Mouse (Mus musculus) heart, postnatal 25 days (tissue): Measurements from ENCODE around the gene Nkd2. TPM values are rescaled to one million over a fixed set of nuclear protein-coding genes. Genes with fewer than 3 reads are reported as not detected.

ENCODE experiments used
- DNase-seq: peaks from one replicate; pipeline ENCODE4 v3.0.0; 2022; ENCODE audit warnings: low spot score
- intact Hi-C: fragments of 180-260 bp; cut with DNase I; formaldehyde crosslinking; loops from one replicate; pipeline ENCODE4 v1.15.1; 2025
- total RNA-seq, 2 experiments: library from RNA; stranded (reverse); gene quantifications; 2 replicates each; pipeline ENCODE4 v1.2.3; 2021

Gene Nkd2
- total RNA-seq, result 1 to 10 TPM; 1.2 TPM

DNA sequence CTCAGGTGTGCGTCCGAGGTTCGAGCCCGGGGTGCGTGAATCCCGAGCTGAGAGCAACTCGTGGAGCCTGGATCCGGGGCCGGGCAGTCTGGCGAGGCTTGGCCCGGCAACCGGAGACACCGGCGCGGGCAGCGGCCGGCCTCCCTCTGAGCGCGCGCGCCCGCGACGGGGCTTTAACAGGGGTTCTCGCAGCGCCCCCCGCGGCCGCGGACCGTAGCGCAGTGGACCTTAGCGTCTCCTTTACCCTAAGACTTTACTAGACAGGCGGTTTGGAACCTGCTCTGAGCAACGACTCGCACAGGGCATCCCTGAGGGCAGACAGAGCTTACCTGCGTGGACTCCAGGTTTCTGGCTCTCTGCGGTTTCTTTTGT lies at the start of gene Nkd2:
Gene Nkd2, minus strand, starts transcription at position 167 of the 372 bp plus-strand sequence.
- peak; percentile 55 for DNase-seq
- intact Hi-C loops, result no loop called here

DNA sequence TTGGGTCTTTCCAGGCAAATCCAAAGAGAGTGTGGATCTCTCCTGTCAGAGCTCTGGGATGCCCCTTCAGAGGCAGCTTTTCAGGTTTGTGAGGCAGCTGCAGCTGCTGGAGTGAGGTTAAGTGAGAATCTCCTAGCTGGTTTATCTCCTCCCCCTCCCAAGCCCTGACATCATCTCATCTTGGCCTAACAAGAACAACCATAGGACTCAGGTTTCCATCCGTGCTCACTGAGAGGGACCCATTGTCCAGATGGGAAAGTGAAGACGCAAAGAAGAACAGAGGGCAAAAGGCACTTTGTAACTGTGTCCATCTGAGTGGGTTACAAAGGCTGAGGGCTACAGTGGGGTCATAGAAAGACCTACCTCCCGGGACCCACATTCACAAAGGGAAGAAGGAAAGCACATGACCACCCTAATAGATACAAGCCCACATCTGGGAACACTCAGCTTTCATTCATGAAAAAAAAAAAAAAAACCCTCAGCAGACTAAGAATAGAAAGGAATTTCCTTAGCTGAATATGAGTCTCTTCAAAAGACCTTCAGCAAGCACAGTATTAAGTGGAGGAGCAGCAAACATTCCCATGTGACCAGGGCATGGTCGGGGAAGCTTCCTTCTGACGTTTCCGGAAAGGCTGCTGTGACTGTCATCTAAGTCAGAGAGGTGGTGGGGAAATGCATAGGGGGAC lies 45.2 kb upstream of the Nkd2 start:
- DNase-seq, result no peak
- intact Hi-C loops, result no loop called here

DNA sequence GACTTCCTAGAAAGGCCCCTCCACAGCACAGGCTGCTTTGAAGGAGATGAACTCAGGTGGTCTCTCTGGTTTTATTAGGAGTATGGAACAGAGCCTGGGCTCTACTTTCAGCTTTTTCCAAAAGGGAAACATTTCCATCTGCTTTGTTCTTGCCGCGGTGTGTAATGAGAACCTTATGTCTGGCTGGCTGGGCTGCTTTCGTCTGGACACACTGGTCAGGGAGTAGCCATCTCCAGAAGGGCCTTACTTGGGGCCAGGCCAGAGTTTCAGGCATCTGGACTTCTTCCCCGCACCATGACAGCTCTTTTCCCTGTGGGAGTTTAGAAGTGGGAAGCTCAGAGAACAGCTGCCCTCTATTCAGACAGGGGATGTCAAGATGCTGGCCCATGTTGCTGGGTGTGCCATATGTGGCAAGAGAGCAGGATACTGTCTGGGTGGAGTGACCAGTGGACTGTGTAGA lies 40.0 kb upstream of the Nkd2 start:
- intact Hi-C loops, result no loop called here
- DNase-seq, result peak; percentile 83

- intact Hi-C loops, result no loop called here
- no peak for DNase-seq
These were observed 39.2 kb upstream of the Nkd2 start for GRCm38 (mm10) chr13:73886601-73887000.

DNA sequence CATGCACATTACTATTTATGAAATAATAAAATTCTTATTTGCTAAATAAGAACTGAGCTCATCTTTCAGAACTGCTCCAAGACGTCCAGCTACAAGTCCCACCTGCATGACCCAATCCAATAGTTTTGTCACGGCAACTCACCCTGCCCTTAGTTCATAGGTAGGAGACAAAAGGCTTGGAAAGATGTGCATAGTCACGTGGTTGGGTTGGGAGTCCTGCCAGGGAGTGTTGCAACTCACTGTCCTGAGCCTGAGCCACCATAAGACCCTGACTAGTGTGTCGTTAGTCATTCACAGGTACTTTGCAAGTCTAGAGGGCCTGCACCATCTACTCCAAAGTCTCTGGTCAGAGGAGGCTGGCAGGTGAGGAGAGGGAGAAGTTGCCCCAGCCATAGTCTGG lies 38.6 kb upstream of the Nkd2 start:
- no peak for DNase-seq
- intact Hi-C loops, result no loop called here

DNA sequence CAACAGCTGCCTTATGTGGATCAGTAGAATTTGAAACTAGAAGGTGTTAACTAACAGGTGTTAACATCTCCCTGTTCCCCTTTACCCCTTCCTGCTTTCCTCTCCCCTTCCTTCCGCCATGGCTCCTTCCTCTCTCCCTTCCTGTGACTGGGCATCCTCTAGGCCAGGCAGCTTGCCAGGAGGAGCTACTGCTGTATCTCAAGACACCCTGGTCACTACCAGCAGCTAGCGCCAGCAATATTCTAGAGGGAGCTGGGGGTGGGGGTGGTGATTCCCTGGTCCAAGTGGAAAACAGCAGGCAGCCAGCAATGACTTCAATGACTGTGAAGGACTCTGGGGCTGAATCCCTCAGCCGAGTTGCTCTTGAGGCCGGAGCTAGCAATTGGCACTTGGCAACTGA lies 38.2 kb upstream of the Nkd2 start:
- no peak for DNase-seq
- intact Hi-C loops, result no loop called here

- no peak for DNase-seq
- intact Hi-C loops, result no loop called here
These were observed 33.9 kb upstream of the Nkd2 start for GRCm38 (mm10) chr13:73881347-73881746.

- DNase-seq, result no peak
- intact Hi-C loops, result no loop called here
These were observed 32.4 kb upstream of the Nkd2 start for GRCm38 (mm10) chr13:73879824-73880223.

DNA sequence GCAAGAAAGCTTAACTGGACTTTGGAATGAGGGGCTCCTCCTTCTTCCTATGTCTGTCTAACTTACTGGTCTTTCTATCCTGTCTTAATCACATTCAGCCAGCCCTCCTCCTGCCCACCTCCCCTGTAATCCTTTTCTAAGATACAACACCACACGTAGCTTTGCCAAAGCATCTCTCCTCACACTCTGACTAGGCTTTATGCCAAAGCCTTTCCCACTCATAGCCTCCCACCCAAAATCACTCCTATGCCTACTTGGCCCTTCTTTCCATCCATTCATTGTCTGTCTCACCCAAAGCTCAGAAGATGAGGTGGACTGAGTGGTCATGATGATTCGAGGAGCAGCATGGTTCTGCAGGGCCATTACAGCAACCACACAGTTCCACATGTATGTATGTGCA lies 24.7 kb upstream of the Nkd2 start:
- no peak for DNase-seq
- intact Hi-C loops, result no loop called here

GRCm38 (mm10) chr13:73846589-73847464 lies 604 bp downstream of the Nkd2 start:
- intact Hi-C loops, result no loop called here
- DNase-seq, result no peak

DNA sequence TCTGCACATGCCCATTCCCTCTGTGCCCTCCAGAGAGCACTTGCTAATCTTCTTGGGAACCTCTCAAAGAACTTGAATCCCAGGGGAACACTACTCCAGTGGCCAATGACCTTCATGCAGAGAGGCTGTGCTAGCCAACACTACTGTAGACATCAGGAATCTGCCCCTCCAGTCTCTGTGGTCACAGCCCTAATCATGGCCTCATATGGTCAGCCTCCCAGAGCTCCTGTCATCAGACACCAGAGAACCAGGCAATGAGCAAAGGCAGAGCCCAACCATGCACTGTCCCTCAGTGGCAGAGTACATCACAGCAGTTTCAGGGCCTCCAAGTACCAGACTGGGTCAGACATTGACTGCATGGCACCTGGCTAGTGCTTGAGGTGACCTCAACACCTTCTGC lies 4.7 kb downstream of the Nkd2 start:
- intact Hi-C loops, result no loop called here
- DNase-seq, result no peak

DNA sequence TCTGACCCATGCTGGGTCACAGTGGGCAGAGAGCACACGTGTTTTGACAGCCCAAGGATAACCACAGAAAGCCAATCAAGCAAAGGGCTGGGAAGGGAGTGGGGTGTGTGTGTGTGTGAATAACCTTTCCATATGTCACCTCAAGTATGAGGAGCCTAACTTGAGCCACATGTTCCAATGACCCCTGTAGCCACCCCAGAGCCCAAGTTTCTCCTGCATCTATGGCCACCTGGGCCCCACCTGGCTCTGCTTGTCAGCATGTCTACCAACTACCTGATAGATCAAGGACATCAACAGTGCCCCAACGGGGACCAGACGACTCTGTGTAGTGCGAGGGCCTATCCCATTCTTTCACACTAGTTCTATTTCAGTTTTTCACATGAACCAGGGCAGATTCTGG lies 7.7 kb downstream of the Nkd2 start:
- DNase-seq, result no peak
- intact Hi-C loops, result no loop called here

- intact Hi-C loops, result no loop called here
- no peak for DNase-seq
These were observed 8.3 kb downstream of the Nkd2 start for GRCm38 (mm10) chr13:73839137-73839548.

GRCm38 (mm10) chr13:73837708-73838107 lies 9.7 kb downstream of the Nkd2 start:
- intact Hi-C loops, result no loop called here
- no peak for DNase-seq

DNA sequence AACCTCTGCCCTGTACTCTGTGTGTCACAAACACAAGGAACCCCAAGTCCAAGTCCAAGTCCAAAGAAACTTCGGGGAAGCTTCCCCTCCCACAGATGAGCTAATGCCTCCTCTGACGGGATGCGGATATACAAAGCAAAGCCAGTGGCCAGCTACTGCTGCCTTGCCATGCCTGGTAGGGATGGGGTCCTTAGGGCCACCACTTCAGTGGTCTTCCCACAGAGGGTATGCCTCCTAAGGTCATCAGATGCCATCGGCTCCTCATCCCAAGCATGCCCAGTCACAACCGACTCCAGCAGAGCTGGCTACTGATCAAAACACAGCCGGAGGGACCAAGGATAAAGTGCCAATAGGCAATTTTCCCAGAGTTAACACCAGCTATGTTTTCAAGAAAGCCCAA lies 10.9 kb downstream of the Nkd2 start:
- no peak for DNase-seq
- intact Hi-C loops, result no loop called here

- intact Hi-C loops, result no loop called here
- DNase-seq, result no peak
These were observed 11.6 kb downstream of the Nkd2 start for GRCm38 (mm10) chr13:73835791-73836190.

DNA sequence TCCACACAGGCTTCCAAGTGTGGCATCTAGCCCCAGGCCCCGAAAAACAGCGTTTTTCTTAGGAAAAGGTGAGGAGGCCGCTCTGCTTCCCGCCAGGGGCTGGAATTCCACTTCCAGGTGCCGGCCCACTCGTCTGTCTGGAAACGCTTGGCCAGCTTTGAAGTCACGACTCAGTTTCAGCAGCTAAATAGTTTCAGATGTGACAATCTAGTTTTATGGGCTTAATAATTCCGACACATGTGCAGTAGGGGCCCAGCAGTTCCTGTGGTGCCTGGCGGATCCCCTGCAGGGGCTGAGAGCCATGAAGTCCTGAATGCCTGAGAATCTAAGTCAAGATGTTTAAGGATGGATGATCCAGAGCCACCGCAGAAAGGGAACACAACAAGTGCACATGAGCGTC lies 13.6 kb downstream of the Nkd2 start:
- no peak for DNase-seq
- intact Hi-C loops, result loop anchor here (5.0 kb wide), 1 partner anchor 468 kb away; no protein-coding TSS in a partner anchor

GRCm38 (mm10) chr13:73831486-73831885 lies 15.9 kb downstream of the Nkd2 start:
- intact Hi-C loops, result loop anchor here (1.0 to 5.0 kb wide), 2 partner anchors 76 to 471 kb away; no protein-coding TSS in a partner anchor
- DNase-seq, result no peak

GRCm38 (mm10) chr13:73827243-73827642 lies 20.2 kb downstream of the Nkd2 start:
- DNase-seq, result no peak
- intact Hi-C loops, result no loop called here

DNA sequence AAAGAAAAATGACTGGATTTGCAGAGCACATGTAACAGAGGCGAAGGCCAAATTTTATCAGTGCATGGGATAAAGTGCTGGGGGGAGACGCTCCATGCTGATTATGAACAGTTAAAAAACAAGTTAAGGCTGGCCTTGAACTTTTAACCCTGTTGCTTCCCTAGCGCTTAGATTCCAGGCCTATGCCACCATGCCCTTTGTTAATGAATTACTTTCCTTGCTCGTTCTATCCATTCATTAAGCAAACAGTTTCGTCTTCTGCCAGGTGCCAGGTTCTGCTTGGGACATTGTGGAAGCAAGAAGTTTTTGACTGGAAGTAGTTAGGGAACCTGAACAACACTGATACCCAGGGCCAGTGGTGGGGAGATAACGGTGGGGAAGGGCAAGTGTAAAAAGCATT lies 23.7 kb downstream of the Nkd2 start:
- intact Hi-C loops, result no loop called here
- no peak for DNase-seq

DNA sequence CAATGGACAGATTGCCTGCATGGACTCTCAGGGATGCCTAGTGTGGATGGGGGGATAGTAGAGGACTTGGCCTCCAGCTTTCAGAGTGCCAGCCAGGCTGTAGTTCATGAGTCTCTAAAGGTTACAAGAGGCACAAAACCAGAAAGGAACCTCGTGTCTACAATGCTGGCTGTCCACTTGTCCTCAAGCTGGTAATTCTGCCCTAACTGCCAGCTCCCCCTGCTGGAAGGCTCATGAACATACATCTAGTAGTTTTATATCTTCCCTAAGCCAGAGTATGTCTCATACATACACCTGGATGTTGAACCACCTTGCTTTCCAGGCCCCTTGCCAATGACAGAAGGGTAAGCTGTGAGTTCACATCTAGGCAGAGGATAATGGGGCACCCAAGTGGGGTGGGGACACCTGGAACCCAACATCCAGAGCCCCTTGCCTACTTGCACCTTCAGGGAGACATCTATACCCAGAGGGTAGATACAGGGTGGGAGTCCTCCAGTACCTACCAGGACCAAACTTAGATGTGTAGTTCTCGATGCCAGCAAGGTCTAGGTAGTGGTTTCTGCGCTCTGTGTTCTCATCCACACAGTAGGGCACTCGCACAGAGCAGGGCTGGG lies 25.1 kb downstream of the Nkd2 start:
- intact Hi-C loops, result loop anchor here (1.0 kb wide), 2 partner anchors 99 to 104 kb away; no protein-coding TSS in a partner anchor
- no peak for DNase-seq
